Mouse (Mus musculus) embryonic facial prominence, embryonic 10.5 days (tissue): ENCODE results near the gene Hectd1. TPM values are rescaled to one million over a fixed set of nuclear protein-coding genes. Genes with fewer than 3 reads are reported as not detected.

Experiments used
- DNase-seq: peaks from one replicate; pipeline ENCODE4 v3.0.0-alpha.2; 2017; ENCODE audit warnings: low spot score
- H3K27ac ChIP-seq: fragments of 300-500 bp; sonication (generic); replicated peaks from 2 replicates; pipeline ENCODE4 v1.5.1; 2016; ENCODE audit warnings: mild to moderate bottlenecking
- H3K27me3 ChIP-seq: fragments of 300-500 bp; sonication (generic); replicated peaks from 2 replicates; pipeline ENCODE4 v1.6.1; 2016; ENCODE audit warnings: low read depth, mild to moderate bottlenecking; ENCODE audit not compliant: poor library complexity, severe bottlenecking
- H3K36me3 ChIP-seq: fragments of 300-500 bp; sonication (generic); replicated peaks from 2 replicates; pipeline ENCODE4 v1.6.1; 2016; ENCODE audit warnings: mild to moderate bottlenecking, moderate library complexity
- H3K4me1 ChIP-seq: fragments of 300-500 bp; sonication (generic); 2 replicates; pipeline ENCODE4 v1.6.1; 2016
- H3K4me3 ChIP-seq: fragments of 300-500 bp; sonication (generic); 2 replicates; pipeline ENCODE4 v1.5.1; 2016; ENCODE audit warnings: mild to moderate bottlenecking, moderate library complexity
- H3K9me3 ChIP-seq: fragments of 300-500 bp; sonication (generic); 2 replicates; pipeline ENCODE4 v1.6.1; 2016; ENCODE audit warnings: mild to moderate bottlenecking
- whole genome bisulfite sequencing: fragments of 180-500 bp; shearing (Covaris S2); methylation state at CpG from one replicate; pipeline ENCODE4 v1.1.7; 2016; 5-methylcytosine and 5-hydroxymethylcytosine counted together
- polyA plus RNA-seq: library from polyadenylated mRNA; unstranded; fragments of >200 nt; fragmentation: Nextera tagmentation; extraction: Ambion mirVana; gene quantifications from 2 replicates; pipeline ENCODE4 v1.2.1, GENCODE M21; 2016

Hectd1 gene
- polyA plus RNA-seq, 1 experiment from 2014 or later, result 35.1 TPM

GRCm38 (mm10) chr12:51835219-51835618 lies 5.9 kb upstream of the Hectd1 start:
- H3K4me1 ChIP-seq, result 0 out of 2 replicates have a peak, but pooled peaks cover 4% of the 10 kb centered on the region
- no peaks in the 10 kb centered on the region for H3K9me3 ChIP-seq
- H3K36me3 ChIP-seq, result no peaks in the 10 kb centered on the region
- DNase-seq, result no peak
- H3K4me3 ChIP-seq, result no peak overlapping the region
- H3K27me3 ChIP-seq, result peaks cover 13% of the 10 kb centered on the region
- WGBS, result 57% methylated on average over 3 of the region's 3 CpGs
- H3K27ac ChIP-seq, result no peak overlapping the region

GRCm38 (mm10) chr12:51831931-51832330 lies 2.6 kb upstream of the Hectd1 start:
- Histone ChIP-seq H3K9me3 (no peaks in the 10 kb centered on the region), H3K27me3 (peaks cover 13% of the 10 kb centered on the region), H3K27ac (no peak overlapping the region), H3K36me3 (peaks cover 4% of the 10 kb centered on the region; the same call in 1 of the 2 replicates), H3K4me3 (no peak overlapping the region), H3K4me1 (peaks cover 22% of the 10 kb centered on the region)
- DNase-seq, result no peak
- 77% methylated on average over 13 of the region's 13 CpGs for WGBS

GRCm38 (mm10) chr12:51831296-51831695 lies 2.0 kb upstream of the Hectd1 start:
- Histone ChIP-seq H3K9me3 (no peaks in the 10 kb centered on the region), H3K27me3 (peaks cover 13% of the 10 kb centered on the region), H3K36me3 (peaks cover 10% of the 10 kb centered on the region), H3K4me3 (no peak overlapping the region), H3K27ac (no peak overlapping the region), H3K4me1 (peaks cover 22% of the 10 kb centered on the region)
- 95% methylated on average over 3 of the region's 3 CpGs for WGBS
- no peak for DNase-seq

- peaks cover 13% of the 10 kb centered on the region for H3K27me3 ChIP-seq
- no peak overlapping the region for H3K27ac ChIP-seq
- no peak for DNase-seq
- peaks cover 22% of the 10 kb centered on the region for H3K4me1 ChIP-seq
- 93% methylated on average over 1 of the region's 1 CpGs for WGBS
- H3K4me3 ChIP-seq, result peak overlapping the region; percentile 98; the same call in 1 of the 2 replicates
- no peaks in the 10 kb centered on the region for H3K9me3 ChIP-seq
- H3K36me3 ChIP-seq, result peaks cover 15% of the 10 kb centered on the region
These were observed 1.3 kb upstream of the Hectd1 start for GRCm38 (mm10) chr12:51830671-51831070.

GRCm38 (mm10) chr12:51830077-51830402 lies 704 bp upstream of the Hectd1 start:
- Histone ChIP-seq H3K9me3 (no peaks in the 10 kb centered on the region), H3K27ac (peak overlapping the region; percentile 99), H3K4me3 (peak overlapping the region; percentile 98), H3K36me3 (peaks cover 22% of the 10 kb centered on the region), H3K4me1 (peaks cover 22% of the 10 kb centered on the region), H3K27me3 (peaks cover 13% of the 10 kb centered on the region)
- under 1% methylated on average over 12 of the region's 12 CpGs for WGBS
- DNase-seq, result no peak

GRCm38 (mm10) chr12:51828716-51829289 lies 533 bp downstream of the Hectd1 start:
- DNase-seq, result peak; percentile 73
- Histone ChIP-seq H3K9me3 (no peaks in the 10 kb centered on the region), H3K27me3 (peaks cover 13% of the 10 kb centered on the region), H3K4me1 (peaks cover 22% of the 10 kb centered on the region), H3K4me3 (peak overlapping the region; percentile 98), H3K27ac (peak overlapping the region; percentile 99), H3K36me3 (peaks cover 34% of the 10 kb centered on the region)
- WGBS, result under 1% methylated on average over 66 of the region's 66 CpGs

GRCm38 (mm10) chr12:51827958-51828650 lies 1.2 kb downstream of the Hectd1 start:
- 35% methylated on average over 6 of the region's 6 CpGs for WGBS
- peak overlapping the region; percentile 99 for H3K27ac ChIP-seq

GRCm38 (mm10) chr12:51825338-51825737 lies 4.0 kb downstream of the Hectd1 start:
- no peaks in the 10 kb centered on the region for H3K27me3 ChIP-seq
- H3K4me1 ChIP-seq, result peaks cover 19% of the 10 kb centered on the region
- no peak overlapping the region for H3K4me3 ChIP-seq
- H3K36me3 ChIP-seq, result peaks cover 42% of the 10 kb centered on the region
- no peak overlapping the region for H3K27ac ChIP-seq
- 85% methylated on average over 2 of the region's 2 CpGs for WGBS
- DNase-seq, result no peak
- no peaks in the 10 kb centered on the region for H3K9me3 ChIP-seq

More at GRCm38 (mm10) chr12:51827958-51828650, 1.2 kb downstream of the Hectd1 start:
- Histone ChIP-seq H3K27me3 (peaks cover 13% of the 10 kb centered on the region), H3K4me3 (peak overlapping the region; percentile 98), H3K4me1 (peaks cover 22% of the 10 kb centered on the region), H3K36me3 (peaks cover 34% of the 10 kb centered on the region), H3K9me3 (no peaks in the 10 kb centered on the region)
- DNase-seq, result no peak

GRCm38 (mm10) chr12:51823311-51823710 lies 6.0 kb downstream of the Hectd1 start:
- H3K9me3 ChIP-seq, result no peaks in the 10 kb centered on the region
- H3K27me3 ChIP-seq, result no peaks in the 10 kb centered on the region
- peaks cover 13% of the 10 kb centered on the region for H3K4me1 ChIP-seq
- H3K27ac ChIP-seq, result no peak overlapping the region
- WGBS, result 90% methylated on average over 5 of the region's 5 CpGs
- no peak overlapping the region for H3K4me3 ChIP-seq
- H3K36me3 ChIP-seq, result peaks cover 50% of the 10 kb centered on the region
- no peak for DNase-seq

- H3K36me3 ChIP-seq, result peaks cover 53% of the 10 kb centered on the region
- H3K27me3 ChIP-seq, result no peaks in the 10 kb centered on the region
- H3K9me3 ChIP-seq, result no peaks in the 10 kb centered on the region
- H3K4me3 ChIP-seq, result no peak overlapping the region
- H3K27ac ChIP-seq, result no peak overlapping the region
- no peak for DNase-seq
- H3K4me1 ChIP-seq, result peaks cover 9% of the 10 kb centered on the region
- 73% methylated on average over 2 of the region's 2 CpGs for WGBS
These were observed 6.5 kb downstream of the Hectd1 start for GRCm38 (mm10) chr12:51822861-51823260.

GRCm38 (mm10) chr12:51822236-51822635 lies 7.1 kb downstream of the Hectd1 start:
- Histone ChIP-seq H3K4me1 (peaks cover 3% of the 10 kb centered on the region), H3K27ac (no peak overlapping the region), H3K36me3 (peaks cover 57% of the 10 kb centered on the region), H3K9me3 (no peaks in the 10 kb centered on the region), H3K4me3 (no peak overlapping the region), H3K27me3 (no peaks in the 10 kb centered on the region)
- 80% methylated on average over 3 of the region's 3 CpGs for WGBS
- no peak for DNase-seq

GRCm38 (mm10) chr12:51821256-51821655 lies 8.1 kb downstream of the Hectd1 start:
- no peak for DNase-seq

GRCm38 (mm10) chr12:51819951-51820498 lies 9.3 kb downstream of the Hectd1 start:
- DNase-seq, result no peak
- Histone ChIP-seq H3K4me3 (no peak overlapping the region), H3K27me3 (no peaks in the 10 kb centered on the region), H3K4me1 (no peaks in the 10 kb centered on the region; the same call in 1 of the 2 replicates), H3K36me3 (peaks cover 51% of the 10 kb centered on the region), H3K27ac (no peak overlapping the region), H3K9me3 (no peaks in the 10 kb centered on the region)
- 88% methylated on average over 4 of the region's 4 CpGs for WGBS

More at GRCm38 (mm10) chr12:51821256-51821655, 8.1 kb downstream of the Hectd1 start:
- Histone ChIP-seq H3K4me1 (no peaks in the 10 kb centered on the region; the same call in 1 of the 2 replicates), H3K27me3 (no peaks in the 10 kb centered on the region), H3K36me3 (peaks cover 51% of the 10 kb centered on the region), H3K4me3 (no peak overlapping the region), H3K9me3 (no peaks in the 10 kb centered on the region), H3K27ac (no peak overlapping the region)
- WGBS, result 70% methylated on average over 2 of the region's 2 CpGs
